Mouse (Mus musculus) cortical plate, adult 2 months (tissue): Measurements from ENCODE around the gene Ndufs6.

Source experiments
- CTCF ChIP-seq: fragments of 200-500 bp; IDR thresholded peaks from 2 replicates; pipeline ENCODE4 v1.5.1; 2011; ENCODE audit warnings: mild to moderate bottlenecking, control low read depth, low read length; ENCODE audit not compliant: insufficient read depth; ENCODE audit errors: extremely low read depth
- POLR2A ChIP-seq: fragments of 200-500 bp; IDR thresholded peaks from 2 replicates; pipeline ENCODE4 v1.6.1; 2011; ENCODE audit warnings: mild to moderate bottlenecking, low read length, control low read depth; ENCODE audit not compliant: insufficient read depth; ENCODE audit errors: extremely low read depth

GRCm38 (mm10) chr13:73323406-73323805 lies 4.9 kb downstream of the Ndufs6 start:
- no peak for TF ChIP-seq CTCF
- no peak for TF ChIP-seq POLR2A
